Mouse (Mus musculus): ENCODE data around the gene Cuta.

- TF ChIP-seq POLR2A (IDR thresholded peaks at IDR 0.05; ENCODE audit: insufficient read length, low read depth) (no peak), TCF12 (IDR thresholded peaks at IDR 0.05; ENCODE audit: insufficient read depth, poor library complexity, severe bottlenecking) (no peak), E2F4 (IDR thresholded peaks at IDR 0.05; ENCODE audit: insufficient read depth) (no peak), MYOD1 (IDR thresholded peaks at IDR 0.05; ENCODE audit: control insufficient read depth in 1 of 3, insufficient read length in 2 of 3, low read depth in 2 of 3) (no peak), CEBPB (IDR thresholded peaks at IDR 0.05; ENCODE audit: insufficient read depth, poor library complexity, severe bottlenecking) (no peak), MYOG (IDR thresholded peaks at IDR 0.05; ENCODE audit: control insufficient read depth in 1 of 3, insufficient read depth in 1 of 3, insufficient read length in 2 of 3, low read depth in 2 of 3) (no peak)
Observed at GRCm38 (mm10) chr17:26893492-26893891, 45.9 kb downstream of the Cuta start.
